Mouse (Mus musculus) cerebellum, adult 11 months (tissue): ENCODE measurements around the gene Mfap1a.
"Not testable (repeated sequence)": the region's sequence is repeated elsewhere in the genome, so short reads cannot be mapped to it uniquely, and the experiment has no call there.

Source experiments
- DNase-seq: peaks from one replicate; pipeline ENCODE4 v3.0.0; 2022

Mfap1a gene

GRCm38 (mm10) chr2:121474180-121474535 is 32.3 kb downstream of the Mfap1a start:
- no peak for DNase-seq

- peak; percentile 76 for DNase-seq
Observed at GRCm38 (mm10) chr2:121473301-121474179, 32.9 kb downstream of the Mfap1a start, which contains the start of gene Mfap1b. Gene Mfap1b, minus strand, starts transcription at chr2:121474067.

DNA sequence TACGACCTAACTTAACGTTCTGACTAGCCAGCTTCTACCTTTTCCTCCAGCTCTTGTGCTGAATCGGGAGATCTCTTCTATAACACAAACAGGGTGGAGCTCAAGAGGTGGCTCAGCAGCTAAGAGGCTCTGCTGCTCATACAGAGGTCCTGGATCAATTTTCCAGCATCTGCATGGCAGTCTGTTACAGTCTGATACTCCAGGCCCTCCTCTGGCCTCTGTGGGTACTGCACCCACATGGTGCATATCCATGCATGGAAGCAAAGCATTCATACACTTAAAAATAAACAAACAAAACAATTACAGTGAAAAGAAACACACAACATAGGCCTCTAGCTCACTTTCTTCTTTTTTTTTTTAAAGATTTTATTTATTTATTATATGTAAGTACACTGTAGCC is 33.7 kb downstream of the Mfap1a start:
- DNase-seq = not testable (repeated sequence)

DNA sequence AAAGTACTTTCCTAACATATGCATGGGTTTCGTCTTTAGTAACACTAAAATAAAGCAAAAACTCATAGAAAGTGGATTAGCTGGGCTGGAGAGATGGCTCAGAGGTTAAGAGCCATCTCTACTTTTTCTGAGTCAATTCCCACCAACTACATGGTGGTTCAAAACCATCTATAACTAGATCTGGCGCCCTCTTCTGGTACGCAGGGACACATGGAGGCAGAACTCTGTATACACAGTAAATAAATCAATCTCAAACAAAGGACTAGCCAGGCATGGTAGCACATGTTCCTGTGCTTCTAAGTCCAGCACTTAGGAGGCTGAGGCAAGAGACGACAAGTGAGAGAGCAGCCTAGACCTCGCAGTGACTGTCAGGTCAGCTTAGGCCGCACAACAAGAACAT is 37.5 kb downstream of the Mfap1a start:
- DNase-seq = not testable (repeated sequence)

DNA sequence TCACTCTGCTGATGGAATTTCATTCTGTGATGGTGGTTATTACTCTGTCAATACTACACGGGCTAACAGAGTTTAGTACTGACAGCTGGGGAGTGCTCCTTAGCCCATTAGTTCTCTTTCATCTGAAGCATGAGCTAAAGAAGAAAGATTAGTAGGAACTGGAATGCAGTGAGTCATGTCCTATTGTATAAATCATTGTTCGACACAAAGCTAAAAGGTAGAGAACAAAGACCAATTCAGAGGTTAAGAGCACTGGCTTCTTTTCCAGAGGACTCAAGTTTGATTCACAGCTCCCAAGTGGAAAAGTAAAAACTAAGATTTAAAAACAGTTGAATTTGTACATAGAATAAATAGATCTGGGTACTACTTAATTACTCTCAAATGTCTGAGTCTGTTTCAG is 46.4 kb downstream of the Mfap1a start:
- no peak for DNase-seq

GRCm38 (mm10) chr2:121456692-121457642 is 49.5 kb downstream of the Mfap1a start, which contains the start of gene Serinc4:
Gene Serinc4, minus strand, starts transcription at chr2:121456781.
- peak; percentile 64 for DNase-seq

DNA sequence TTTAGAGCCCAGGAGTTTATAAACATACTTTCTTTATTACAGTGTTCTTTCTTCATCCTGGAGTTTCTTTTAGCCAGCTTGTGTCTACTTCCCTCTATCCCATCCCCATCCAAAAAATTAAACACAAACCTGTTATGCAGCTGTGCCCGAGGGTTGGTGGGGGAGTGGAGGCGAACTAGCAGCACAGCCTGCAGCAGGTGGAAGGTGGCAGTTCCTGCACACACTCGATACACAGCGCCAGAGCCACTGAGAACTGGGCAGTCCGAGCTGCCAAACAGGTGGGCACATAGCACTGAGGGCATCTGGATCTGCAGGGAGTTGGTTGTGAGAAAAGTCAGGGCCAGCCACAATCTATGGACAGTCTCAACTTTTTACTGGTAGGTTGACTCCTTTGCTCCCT is 50.9 kb downstream of the Mfap1a start:
- no peak for DNase-seq

GRCm38 (mm10) chr2:121453917-121454316 is 52.5 kb downstream of the Mfap1a start:
- no peak for DNase-seq

GRCm38 (mm10) chr2:121452990-121453389 is 53.5 kb downstream of the Mfap1a start, which contains the start of gene Hypk:
Gene Hypk, plus strand, starts transcription at chr2:121453290.
- DNase-seq = no peak

GRCm38 (mm10) chr2:121452361-121452760 is 54.1 kb downstream of the Mfap1a start:
- DNase-seq = no peak

GRCm38 (mm10) chr2:121450093-121450492 is 56.4 kb downstream of the Mfap1a start:
- DNase-seq = no peak

GRCm38 (mm10) chr2:121449545-121450011 is 56.9 kb downstream of the Mfap1a start:
- no peak for DNase-seq

- DNase-seq = peak; percentile 99
Observed at GRCm38 (mm10) chr2:121448739-121449535, 57.5 kb downstream of the Mfap1a start, which contains the start of gene Serf2. Gene Serf2, plus strand, starts transcription at chr2:121449195.

DNA sequence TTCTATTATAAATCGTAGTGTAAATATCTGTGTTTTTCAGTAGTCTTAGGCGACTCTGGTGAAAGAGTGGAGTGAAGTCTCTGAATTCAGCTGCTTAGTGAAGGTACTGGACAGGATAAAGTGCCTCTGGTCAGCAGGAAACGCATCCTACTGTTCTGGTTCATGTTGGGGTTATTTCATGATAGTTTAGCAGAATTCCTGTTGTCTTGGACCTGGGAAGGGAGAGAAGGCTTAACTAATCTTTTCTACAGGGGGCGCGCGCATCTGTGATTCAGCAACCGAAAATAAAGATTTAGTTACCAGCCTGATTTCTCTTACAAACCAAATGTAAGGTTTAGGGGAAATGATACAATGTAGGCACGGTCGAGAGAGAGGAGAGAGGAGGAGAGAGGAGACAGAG is 58.3 kb downstream of the Mfap1a start:
- DNase-seq = no peak

DNA sequence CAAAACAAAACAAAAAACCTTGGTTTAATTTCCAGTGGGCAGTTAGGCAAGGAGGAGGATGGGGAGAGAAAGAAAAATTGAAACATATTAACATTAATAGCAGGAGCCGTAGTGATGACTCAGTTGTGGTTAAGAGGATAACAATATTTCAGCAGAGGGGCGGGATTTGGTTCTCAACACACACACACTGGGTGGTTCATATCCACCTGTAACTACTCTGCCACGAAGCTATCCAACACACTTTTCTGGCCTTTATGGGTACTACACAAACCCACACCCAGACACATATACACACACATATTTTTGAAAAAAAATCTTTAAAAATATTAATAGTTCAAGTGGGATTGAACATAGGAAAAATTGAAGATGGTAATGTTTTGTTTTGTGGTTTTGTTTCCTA is 59.5 kb downstream of the Mfap1a start:
- DNase-seq = no peak

DNA sequence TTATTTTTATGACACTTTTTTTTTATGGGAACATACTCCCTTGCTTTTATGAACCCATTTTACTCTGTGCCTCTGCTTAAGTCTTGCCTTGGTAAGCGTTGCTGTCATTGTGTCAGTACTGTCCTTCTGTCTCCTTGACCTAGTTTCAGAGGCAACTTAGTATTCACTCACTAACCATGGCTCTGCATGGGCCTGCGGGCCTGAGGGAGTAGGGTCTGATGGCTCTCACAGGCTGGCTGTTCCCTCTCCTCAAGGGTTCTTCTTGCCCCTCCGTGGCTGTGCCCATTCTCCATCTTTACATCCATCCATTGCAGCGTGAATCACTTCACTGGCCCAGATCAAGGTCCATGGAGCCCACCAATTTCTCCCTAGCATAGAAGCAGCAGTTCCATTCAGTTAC is 60.0 kb downstream of the Mfap1a start:
- DNase-seq = no peak

DNA sequence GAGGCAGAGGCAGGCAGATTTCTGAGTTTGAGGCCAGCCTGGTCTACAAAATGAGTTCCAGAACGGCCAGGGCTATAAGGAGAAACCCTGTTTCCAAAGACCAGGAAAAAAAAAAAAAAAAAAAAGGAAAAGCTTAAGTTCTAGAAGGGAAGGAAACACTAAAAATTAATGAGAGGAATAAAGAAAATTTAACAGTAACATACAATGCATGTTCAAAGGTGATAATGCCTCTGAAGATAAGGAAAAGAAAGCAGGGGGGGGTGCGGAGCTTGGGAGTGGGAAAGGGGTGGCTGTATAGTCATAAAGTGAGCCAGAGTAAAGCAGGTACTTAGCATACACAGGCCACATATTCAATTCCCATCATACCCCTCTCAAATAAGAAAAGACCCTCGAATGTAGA is 61.3 kb downstream of the Mfap1a start:
- DNase-seq = no peak

- DNase-seq = no peak
Observed at GRCm38 (mm10) chr2:121444178-121444577, 62.3 kb downstream of the Mfap1a start, which contains the start of gene Ell3. Gene Ell3, minus strand, starts transcription at chr2:121444278.

DNA sequence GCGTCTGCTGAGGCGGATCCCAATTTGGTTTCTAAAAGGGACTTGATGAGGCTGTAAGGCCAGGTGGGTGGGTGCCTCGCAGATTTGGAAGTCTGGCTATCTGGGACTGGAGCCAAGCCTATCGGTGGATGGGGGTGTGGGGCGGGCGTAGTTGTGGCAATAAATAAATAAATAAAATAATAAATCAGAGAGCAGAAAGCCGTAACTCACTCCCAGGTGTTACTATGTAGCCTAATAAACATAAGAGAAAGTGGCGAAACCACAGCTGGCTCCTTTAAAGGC is 63.5 kb downstream of the Mfap1a start:
- no peak for DNase-seq

- peak; percentile 47 for DNase-seq
Observed at GRCm38 (mm10) chr2:121442259-121443067, 64.0 kb downstream of the Mfap1a start.
